Mouse (Mus musculus) layer of hippocampus, adult 9-11 months (tissue): ENCODE data around the gene Rplp2.

ENCODE experiments used
- DNase-seq: peaks from one replicate; pipeline ENCODE4 v3.0.0; 2022

The Rplp2 gene

DNA sequence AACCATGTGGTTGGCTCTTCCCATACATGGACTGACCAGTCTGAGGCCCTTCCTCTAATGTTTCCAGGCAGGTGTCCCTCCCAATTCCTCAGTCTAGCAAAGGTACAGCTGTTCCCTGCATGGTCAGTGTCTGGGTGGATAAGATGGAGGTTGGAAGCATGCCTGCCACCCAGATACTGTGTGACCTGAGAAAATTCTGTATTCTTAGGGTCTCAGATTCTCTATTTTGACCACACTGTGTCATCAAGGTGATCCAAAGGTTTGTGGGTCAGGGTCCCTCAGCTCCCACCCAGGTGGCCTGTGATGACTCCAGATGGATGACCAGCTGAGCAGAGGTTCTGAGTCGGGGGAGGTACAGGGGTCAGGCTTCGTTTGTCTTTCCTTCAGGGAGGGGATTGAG is 38.0 kb downstream of the Rplp2 start:
- DNase-seq, result no peak

DNA sequence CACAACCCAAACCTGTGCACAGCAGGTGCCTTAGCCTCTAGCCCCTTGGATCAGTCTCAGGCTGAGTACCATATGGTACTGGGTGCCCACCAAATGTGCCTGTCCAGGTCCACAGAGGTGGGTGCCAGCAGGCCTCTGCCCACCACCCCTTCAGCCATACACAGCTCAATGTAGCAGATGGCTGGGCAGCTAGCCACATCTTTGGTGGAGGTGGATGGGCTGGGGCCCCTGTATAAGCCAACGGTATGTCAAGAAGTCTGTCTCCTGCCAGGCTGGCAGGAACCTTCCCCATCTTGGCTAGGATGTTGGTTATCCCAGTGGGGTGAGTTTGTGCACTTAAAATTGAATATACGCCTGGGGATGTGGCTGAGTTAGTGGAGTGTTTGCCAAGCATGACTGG is 38.4 kb downstream of the Rplp2 start:
- no peak for DNase-seq

DNA sequence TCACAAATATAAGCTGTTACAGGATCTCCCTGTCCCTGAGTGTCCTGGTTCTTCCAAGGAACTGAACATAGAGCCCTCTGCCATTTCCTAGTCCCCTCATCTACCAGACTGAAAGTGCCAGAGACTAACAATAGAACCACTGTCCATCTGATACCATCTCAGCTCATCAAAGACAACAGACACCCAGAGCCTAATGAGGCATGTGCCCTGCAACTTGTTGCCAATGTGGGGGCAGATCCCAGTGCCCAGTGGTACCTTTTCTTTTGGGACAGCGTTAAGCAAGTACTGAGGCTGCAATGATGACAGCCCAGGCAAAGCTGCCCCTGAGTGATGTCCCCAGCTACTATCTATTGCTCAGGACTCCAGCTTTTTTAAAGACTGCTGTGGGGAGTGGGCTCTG is 39.1 kb downstream of the Rplp2 start:
- DNase-seq, result no peak

DNA sequence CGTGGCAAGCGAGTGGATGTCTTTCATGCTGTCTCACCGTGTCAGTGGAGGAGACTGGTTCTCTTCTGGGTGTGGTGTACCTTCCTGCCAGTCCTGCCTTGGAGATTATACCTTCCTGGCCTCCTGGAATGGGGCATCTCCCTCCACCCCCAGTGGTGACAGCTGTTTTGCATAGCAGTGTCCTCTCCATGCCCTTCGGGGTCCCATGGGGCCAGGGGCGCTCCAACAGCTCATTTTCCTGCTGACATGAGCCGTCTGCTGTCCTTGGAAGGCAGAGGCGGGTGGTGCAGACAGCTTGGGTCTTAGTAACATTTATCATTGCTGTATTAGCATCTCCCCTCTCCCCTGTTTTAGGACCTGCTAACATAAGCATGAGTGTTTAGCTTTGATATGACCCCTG is 40.0 kb downstream of the Rplp2 start:
- no peak for DNase-seq

DNA sequence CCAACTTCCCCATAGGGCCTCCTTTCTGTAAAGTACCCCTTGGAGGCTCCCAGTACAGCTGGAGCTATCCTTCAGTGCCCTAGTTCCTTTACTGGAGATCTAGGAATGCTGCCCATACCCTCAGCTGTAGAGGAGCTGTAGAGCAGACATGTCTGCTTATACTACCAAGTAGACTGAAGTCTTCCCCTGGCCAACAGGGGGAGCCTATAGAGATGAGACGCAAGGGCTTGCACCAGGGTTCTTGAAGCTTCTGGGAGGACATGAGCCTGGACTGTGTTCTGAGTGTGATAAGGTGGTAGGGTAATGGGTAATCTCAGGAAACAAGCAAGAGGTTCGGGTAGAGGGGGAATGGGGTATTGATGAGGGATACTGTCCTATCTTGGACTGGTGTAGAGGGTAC is 44.0 kb downstream of the Rplp2 start:
- no peak for DNase-seq

DNA sequence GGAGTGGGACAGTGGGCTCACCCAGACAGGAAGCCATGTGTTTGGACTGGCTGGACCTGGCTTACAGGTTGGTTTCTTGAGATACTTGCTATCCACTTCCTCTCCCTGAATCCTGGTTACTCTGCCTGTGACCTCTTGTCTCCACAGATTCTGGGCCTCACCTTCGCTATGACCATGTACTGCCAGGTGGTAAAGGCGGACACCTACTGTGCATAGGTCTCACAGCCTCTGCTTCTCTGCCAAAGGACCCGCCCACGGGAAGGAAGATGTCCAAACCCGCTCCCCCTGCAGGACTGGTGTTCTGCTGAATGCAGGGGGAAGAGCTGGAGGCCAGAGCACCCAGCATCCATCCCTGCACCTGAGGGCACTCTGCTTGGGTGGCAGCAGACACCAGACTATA is 45.6 kb downstream of the Rplp2 start:
- DNase-seq, result no peak

DNA sequence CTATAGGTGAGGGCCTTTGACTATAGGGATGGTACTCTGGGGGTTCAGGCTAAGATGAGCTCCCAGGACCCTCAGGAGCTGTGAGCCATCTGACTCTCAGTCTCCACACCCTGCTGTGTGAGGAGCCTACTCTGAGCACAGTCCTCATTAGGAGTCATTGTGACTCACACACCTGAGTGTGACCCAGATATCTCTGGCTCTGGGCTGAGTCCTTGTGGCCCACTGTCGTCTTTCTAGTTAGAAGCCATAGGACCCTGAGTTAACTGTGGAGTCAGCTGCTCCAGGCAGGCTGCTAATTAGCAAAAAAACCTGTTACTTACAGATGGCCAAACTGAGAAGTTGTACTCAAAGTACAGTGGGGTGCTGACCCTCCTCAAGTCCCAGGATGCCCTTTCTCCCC is 46.6 kb downstream of the Rplp2 start:
- no peak for DNase-seq

DNA sequence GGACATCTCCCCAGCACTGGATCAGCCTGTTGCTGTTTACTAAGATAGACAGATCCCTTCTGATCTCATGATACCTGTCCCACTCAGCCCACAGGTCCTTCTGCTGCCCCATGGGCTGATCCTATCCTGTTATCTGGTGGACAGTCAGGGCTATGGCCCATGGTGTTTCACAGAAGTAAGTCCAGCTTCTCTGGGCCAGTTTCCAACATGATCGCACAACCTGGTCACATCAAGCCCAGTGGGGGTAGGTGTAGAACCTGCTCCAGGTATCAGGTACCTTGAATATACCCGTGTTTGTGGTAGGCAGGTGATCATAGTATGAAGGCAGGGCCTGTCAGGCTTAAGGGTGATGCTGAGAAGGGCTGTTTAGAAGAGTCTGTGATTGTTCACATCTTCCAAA is 48.2 kb downstream of the Rplp2 start:
- no peak for DNase-seq

DNA sequence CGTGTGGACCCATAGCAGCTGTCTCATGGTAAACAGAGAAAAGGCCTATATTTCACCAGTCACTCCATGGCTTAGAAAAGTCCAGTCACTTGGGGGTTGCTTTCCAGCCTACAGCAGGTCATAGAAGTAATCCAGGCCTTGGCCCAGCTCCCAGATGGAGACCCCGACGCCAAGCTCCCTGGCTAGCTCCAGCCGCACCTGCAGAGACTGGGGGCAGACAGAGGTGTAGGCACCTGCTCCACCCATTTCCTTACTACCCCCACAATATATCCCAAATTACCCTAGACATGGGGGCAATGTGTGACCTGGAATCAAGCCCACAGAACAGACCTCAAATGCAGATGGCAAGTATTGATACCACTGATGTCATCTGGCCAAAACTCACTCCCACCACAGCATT is 48.8 kb downstream of the Rplp2 start:
- no peak for DNase-seq

DNA sequence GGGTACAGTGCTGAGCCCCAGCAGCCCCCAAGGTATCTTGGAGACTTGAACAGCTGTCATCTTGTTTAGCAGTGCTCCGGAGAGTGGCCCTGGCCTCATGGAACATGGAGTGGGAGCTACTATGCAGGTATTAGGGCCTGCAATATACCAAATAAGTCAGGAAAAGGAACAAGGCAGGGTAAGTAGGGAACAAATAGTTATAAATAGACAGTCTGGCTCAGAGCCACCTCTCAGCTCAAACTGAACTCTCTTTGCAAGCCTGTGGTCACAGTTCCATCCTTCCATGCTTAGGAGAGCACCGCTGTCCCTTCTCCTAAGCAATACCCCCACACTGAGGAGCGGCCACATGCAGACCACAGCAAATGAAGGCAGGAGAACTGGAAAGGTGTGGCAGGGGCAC is 50.4 kb downstream of the Rplp2 start:
- no peak for DNase-seq
